Mouse (Mus musculus) stomach, postnatal 0 days (tissue): ENCODE results near the gene Tmem202. TPM values are rescaled to one million over a fixed set of nuclear protein-coding genes. Genes with fewer than 3 reads are reported as not detected.
A peak's percentile ranks its signal among the peaks of the same experiment; 100 is the strongest.

Experiments used
- ATAC-seq: fragments of 200-750 bp; cut with Nextera tagmentation; 2 replicates; pipeline ENCODE4 v1.8.0; 2017; ENCODE audit not compliant: low FRiP score, low TSS enrichment
- DNase-seq: peaks from one replicate; pipeline ENCODE4 v3.0.0-alpha.2; 2016; ENCODE audit warnings: low spot score
- H3K27ac ChIP-seq: fragments of 300-500 bp; sonication (generic); replicated peaks from 2 replicates; pipeline ENCODE4 v1.5.1; 2014; ENCODE audit warnings: mild to moderate bottlenecking, control low read depth
- H3K27me3 ChIP-seq: fragments of 300-500 bp; sonication (generic); 2 replicates; pipeline ENCODE4 v1.6.1; 2014; ENCODE audit warnings: low read length; ENCODE audit not compliant: control insufficient read depth, insufficient read depth
- H3K36me3 ChIP-seq: fragments of 300-500 bp; sonication (generic); 2 replicates; pipeline ENCODE4 v1.6.1; 2014; ENCODE audit warnings: low read length, mixed read lengths; ENCODE audit not compliant: control insufficient read depth, insufficient read depth
- H3K4me1 ChIP-seq: fragments of 300-500 bp; sonication (generic); replicated peaks from 2 replicates; pipeline ENCODE4 v1.6.1; 2014; ENCODE audit warnings: antibody characterized with exemption; ENCODE audit not compliant: control insufficient read depth, insufficient read depth
- H3K4me2 ChIP-seq: fragments of 300-500 bp; sonication (generic); replicated peaks from 2 replicates; pipeline ENCODE4 v1.6.1; 2014; ENCODE audit warnings: low read depth, mild to moderate bottlenecking, control low read depth, moderate library complexity
- H3K4me3 ChIP-seq: fragments of 300-500 bp; sonication (generic); 2 replicates; pipeline ENCODE4 v1.5.1; 2014; ENCODE audit warnings: low read depth, low read length, control low read depth
- H3K9ac ChIP-seq: fragments of 300-500 bp; sonication (generic); 2 replicates; pipeline ENCODE4 v1.6.1; 2014; ENCODE audit warnings: mild to moderate bottlenecking, low read length, control low read depth, mixed read lengths
- H3K9me3 ChIP-seq: fragments of 300-500 bp; sonication (generic); 2 replicates; pipeline ENCODE4 v1.6.1; 2016; ENCODE audit warnings: low read length; ENCODE audit not compliant: control insufficient read depth
- CTCF ChIP-seq: IDR thresholded peaks from 2 replicates; pipeline ENCODE4 v1.5.1; 2016; ENCODE audit warnings: antibody characterized with exemption, low read depth, mild to moderate bottlenecking, moderate library complexity
- EP300 ChIP-seq: optimal IDR thresholded peaks from 2 replicates; pipeline ENCODE3; 2016; ENCODE audit warnings: antibody characterized with exemption
- WGBS: fragments of 180-500 bp; shearing (Covaris S2); extraction: QIAGEN DNeasy Blood & Tissue Kit; methylation state at CpG from one replicate; pipeline ENCODE4 v1.1.7; 2014; 5-methylcytosine and 5-hydroxymethylcytosine counted together
- polyA plus RNA-seq: library from polyadenylated mRNA; unstranded; fragments of >200 nt; fragmentation: Nextera tagmentation; extraction: Ambion mirVana; gene quantifications from 2 replicates; pipeline ENCODE4 v1.2.1, GENCODE M21; 2015

The Tmem202 gene
- polyA plus RNA-seq = 0.25 and 0.59 TPM in 2 replicates

DNA sequence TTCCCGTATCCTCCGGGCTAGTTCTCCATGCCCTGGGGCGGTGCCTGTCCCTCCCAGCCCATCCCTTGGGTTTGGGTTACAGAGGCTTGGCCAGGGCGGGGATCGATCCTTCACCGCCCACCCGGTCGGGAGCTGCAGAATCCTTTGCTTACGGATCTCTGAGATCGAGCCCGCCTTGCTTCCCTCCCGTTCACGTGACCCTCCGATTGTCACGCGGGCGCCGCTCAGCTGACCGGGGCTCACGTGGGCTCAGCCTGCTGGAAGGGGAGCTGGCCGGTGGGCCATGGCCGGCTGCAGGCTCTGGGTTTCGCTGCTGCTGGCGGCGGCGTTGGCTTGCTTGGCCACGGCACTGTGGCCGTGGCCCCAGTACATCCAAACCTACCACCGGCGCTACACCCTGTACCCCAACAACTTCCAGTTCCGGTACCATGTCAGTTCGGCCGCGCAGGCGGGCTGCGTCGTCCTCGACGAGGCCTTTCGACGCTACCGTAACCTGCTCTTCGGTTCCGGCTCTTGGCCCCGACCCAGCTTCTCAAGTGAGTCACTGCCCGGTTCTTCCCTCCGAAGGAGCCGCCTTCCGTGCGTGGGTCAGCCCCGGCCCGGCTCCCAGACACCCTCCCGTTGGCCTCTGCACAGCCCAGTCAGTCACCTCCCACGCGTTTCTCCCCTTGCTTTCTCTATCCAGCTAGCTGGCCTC lies at the start of gene Tmem202, which contains the start of gene Hexa:
Tmem202 (minus strand) TSS at position 407 of the 697 bp plus-strand sequence.
Hexa (plus strand) TSS at position 100 of the 697 bp plus-strand sequence.
- TF ChIP-seq CTCF (no peak), EP300 (no peak)
- peak; percentile 88 for DNase-seq

DNA sequence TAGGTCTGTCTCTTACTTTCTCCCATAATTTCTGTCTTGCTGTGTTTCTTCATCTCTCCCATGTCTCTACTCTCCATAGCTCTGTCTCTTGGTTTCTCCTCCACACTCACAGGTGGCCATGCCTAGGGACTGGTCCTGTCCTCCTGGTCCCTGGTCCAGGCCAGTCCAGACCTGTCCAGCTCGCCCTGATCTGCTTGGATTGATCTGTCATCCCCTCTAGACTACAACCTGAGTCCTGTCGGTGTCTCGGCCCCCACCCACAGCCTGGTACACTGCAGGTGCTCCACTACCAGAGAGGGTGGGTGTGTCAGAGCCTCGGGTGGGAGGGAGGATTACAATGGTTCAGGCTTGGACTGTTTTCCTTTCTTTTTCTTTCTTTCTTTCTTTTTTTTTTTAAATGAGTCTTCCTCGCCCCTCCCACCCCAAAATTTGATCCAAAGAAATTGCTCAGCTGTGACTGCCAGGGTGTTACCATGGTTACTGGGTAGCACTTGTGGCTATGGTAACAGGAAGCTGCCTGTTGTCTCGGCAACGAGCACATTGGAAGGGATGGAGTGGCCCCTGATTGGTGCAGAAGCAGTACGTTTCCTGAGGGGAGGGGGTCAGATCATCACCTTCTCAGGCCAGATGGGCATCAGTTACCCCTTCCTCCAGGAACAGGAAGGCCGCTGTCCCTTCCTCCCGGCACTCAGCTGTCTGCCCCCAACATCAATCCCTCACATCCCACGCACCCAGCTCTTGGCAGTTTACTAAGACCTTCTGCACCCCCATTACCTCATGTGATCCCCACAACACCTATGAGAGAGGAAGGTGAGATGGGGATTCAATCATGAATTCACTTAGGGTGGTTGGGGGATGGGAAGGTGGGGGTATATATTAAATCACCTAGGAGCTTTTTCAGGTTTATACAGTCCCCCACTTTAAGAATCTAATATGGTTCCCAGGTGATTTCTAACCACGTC lies 49.3 kb upstream of the Tmem202 start:
- Histone ChIP-seq H3K4me3 (no peak overlapping the region), H3K9me3 (no peaks in the 10 kb centered on the region), H3K4me1 (no peaks in the 10 kb centered on the region), H3K27ac (no peak overlapping the region), H3K4me2 (no peak overlapping the region), H3K9ac (no peak overlapping the region), H3K27me3 (no peaks in the 10 kb centered on the region), H3K36me3 (no peaks in the 10 kb centered on the region)
- ATAC-seq (0 out of 2 replicates have a peak, but pooled peaks have one; percentile 20), DNase-seq (no peak)
- WGBS = 44% methylated on average over 12 of the region's 12 CpGs
- TF ChIP-seq EP300 (no peak), CTCF (no peak)

More for the DNA sequence above, at the start of gene Tmem202, which contains the start of gene Hexa:
- Histone ChIP-seq H3K4me1 (no peaks in the 10 kb centered on the region; the same call in 1 of the 2 replicates), H3K9ac (peak within 1 kb of the TSS; percentile 74), H3K27me3 (no peaks in the 10 kb centered on the region), H3K27ac (peak within 1 kb of the TSS; percentile 75), H3K4me3 (peak within 1 kb of the TSS; percentile 68), H3K4me2 (peak within 1 kb of the TSS; percentile 77), H3K9me3 (no peaks in the 10 kb centered on the region), H3K36me3 (no peaks in the 10 kb centered on the region)
- ATAC-seq = peak; percentile 86
- under 1% methylated on average over 55 of the region's 55 CpGs for WGBS

GRCm38 (mm10) chr9:59588252-59588651 lies 48.6 kb upstream of the Tmem202 start:
- no peak overlapping the region for H3K27ac ChIP-seq
- no peak for TF ChIP-seq EP300
- no peak for TF ChIP-seq CTCF
- no peak overlapping the region for H3K4me2 ChIP-seq
- no peak overlapping the region for H3K9ac ChIP-seq
- 66% methylated on average over 5 of the region's 5 CpGs for whole genome bisulfite sequencing
- no peaks in the 10 kb centered on the region for H3K27me3 ChIP-seq
- H3K9me3 ChIP-seq = no peaks in the 10 kb centered on the region
- ATAC-seq = no peak
- H3K4me3 ChIP-seq = no peak overlapping the region
- H3K36me3 ChIP-seq = no peaks in the 10 kb centered on the region
- DNase-seq = no peak
- H3K4me1 ChIP-seq = no peaks in the 10 kb centered on the region

GRCm38 (mm10) chr9:59584871-59585308 lies 45.2 kb upstream of the Tmem202 start:
- H3K9ac ChIP-seq = peak overlapping the region; percentile 18; the same call in 1 of the 2 replicates

DNA sequence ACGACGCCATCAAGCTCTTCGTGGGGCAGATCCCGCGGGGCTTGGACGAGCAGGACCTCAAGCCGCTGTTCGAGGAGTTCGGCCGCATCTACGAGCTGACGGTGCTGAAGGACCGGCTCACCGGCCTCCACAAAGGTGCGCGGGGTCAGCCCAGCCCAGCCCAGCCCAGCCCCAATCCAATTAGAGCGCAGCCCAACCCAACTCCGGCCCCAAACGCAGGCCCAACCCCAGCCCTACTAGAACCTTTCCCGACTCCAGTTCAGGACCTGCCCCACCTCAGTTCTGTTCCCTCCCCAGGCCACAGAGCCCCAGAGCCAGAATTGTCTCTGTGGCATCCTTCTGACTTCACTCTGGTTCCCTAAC lies 38.8 kb upstream of the Tmem202 start:
- Histone ChIP-seq H3K4me3 (peak overlapping the region; percentile 44), H3K9me3 (no peaks in the 10 kb centered on the region), H3K36me3 (no peaks in the 10 kb centered on the region), H3K4me1 (0 out of 2 replicates have a peak, but pooled peaks cover 2% of the 10 kb centered on the region), H3K4me2 (peak overlapping the region; percentile 69), H3K27me3 (no peaks in the 10 kb centered on the region), H3K9ac (no peak overlapping the region), H3K27ac (no peak overlapping the region)
- ATAC-seq (no peak; the same call in 1 of the 2 replicates), DNase-seq (no peak)
- TF ChIP-seq EP300 (no peak), CTCF (no peak)
- WGBS = 1% methylated on average over 18 of the region's 20 CpGs

More at GRCm38 (mm10) chr9:59584871-59585308, 45.2 kb upstream of the Tmem202 start:
- H3K9me3 ChIP-seq = no peaks in the 10 kb centered on the region
- no peaks in the 10 kb centered on the region for H3K36me3 ChIP-seq
- no peak overlapping the region for H3K27ac ChIP-seq
- no peaks in the 10 kb centered on the region for H3K4me1 ChIP-seq
- TF ChIP-seq CTCF (peak; percentile 90), EP300 (no peak)
- WGBS = 4% methylated on average over 13 of the region's 13 CpGs
- peak; percentile 77 for DNase-seq
- ATAC-seq = peak; percentile 77
- H3K4me2 ChIP-seq = peak overlapping the region; percentile 49
- no peaks in the 10 kb centered on the region for H3K27me3 ChIP-seq
- peak overlapping the region; percentile 24 for H3K4me3 ChIP-seq
